Mouse (Mus musculus): ENCODE results near the gene Cabp7.

GRCm38 (mm10) chr11:4700726-4701125, 45.9 kb downstream of the Cabp7 start:
- TF ChIP-seq CTCF (IDR thresholded peaks at IDR 0.05; ENCODE audit: low read depth) (no peak), EP300 (IDR thresholded peaks at IDR 0.05; ENCODE audit: low read depth) (no peak)
